Mouse (Mus musculus): ENCODE results near the gene Tnik.

DNA sequence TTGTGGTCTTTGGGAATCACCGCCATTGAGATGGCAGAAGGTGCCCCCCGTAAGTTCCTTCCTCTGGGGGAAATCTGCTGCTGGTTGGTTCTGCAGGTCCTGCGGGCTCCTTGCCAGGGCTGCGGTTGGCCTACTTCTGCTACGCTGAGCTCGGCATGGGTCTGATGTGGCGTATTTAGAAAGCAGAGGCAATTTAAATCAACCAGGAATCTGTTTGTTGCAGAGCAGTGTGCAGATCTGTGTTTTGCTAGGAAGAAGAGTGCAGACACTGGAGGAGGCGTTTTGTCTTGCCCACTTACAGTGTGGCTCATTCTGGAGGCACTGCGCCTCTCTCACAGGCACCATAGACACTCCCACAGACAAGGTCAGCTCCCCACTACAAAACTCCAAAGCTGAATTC lies 291.9 kb downstream of the Tnik start:
- TF ChIP-seq GATA1 (IDR thresholded peaks at IDR 0.05; ENCODE audit: low read length) (no peak), TAL1 (IDR thresholded peaks at IDR 0.05; ENCODE audit: low read length) (no peak)

All from erythroblast, embryonic 14.5 days (primary cell).